Mouse (Mus musculus): ENCODE measurements around the gene Fam107b.

Fam107b gene

GRCm38 (mm10) chr2:3745041-3745440 lies 174.8 kb downstream of the Fam107b start:
- no peak for DNase-seq

DNA sequence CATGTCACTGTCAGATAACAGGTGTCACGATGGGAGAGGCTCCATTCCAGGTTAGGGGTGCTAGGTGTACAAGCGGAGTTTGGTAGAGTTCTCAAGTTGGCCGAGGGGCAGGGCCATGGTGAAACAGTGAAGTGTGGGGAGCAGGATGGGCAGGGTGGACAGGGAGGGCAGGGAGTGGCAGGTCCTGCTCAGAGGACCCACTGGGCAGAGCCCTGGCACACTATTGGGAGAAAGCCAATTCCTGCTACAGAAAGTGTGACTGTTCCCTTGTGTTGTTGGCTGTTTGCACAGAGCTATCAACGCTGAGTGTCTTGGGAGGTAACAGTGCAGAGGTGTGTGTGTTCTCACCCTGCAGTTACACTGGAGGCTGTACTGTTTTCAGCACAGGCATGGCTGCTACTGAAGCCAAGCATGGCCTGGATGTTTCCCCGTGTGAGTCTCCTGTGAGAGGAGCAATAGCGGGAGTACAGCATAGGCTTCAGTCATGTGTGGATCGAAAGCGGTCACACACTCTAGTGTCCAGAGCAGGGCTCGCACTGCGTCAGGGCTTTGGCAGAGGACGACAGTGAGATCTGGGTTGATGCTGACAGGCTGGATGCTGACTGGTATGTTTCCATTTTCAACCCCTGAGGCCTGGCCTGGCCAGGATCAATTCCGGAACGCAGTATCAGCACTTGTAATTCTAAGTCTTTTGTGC lies 175.8 kb downstream of the Fam107b start:
- peak; percentile 54 for DNase-seq

- peak; percentile 56 for DNase-seq
These were observed 178.6 kb downstream of the Fam107b start for GRCm38 (mm10) chr2:3748714-3749503.

DNA sequence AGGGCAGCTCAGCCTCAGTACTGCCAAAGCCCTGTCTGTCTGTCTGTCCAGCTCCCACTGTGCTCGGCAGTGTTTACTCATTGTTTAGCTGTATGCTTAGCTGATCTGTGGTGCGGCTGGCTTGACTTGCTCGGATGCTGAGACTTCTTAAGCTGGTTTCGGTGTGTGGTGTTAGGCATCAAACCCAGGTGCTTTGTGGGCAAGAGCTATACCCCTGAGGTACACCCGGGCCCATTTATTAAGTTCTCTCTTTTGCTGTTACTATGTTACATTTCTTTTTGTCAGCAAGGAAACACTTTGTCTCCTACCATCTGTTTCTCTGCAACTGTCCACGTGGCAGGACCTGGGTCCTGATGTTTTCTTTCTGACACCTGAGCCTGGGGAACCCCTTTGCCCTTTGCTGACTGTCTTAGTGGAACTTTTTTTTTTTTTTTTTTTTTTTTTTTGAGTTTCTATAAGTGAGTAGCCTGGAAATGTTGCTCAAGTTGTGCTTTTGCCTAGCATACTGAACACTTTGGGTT lies 179.3 kb downstream of the Fam107b start:
- DNase-seq, result no peak

GRCm38 (mm10) chr2:3750126-3750525 lies 179.8 kb downstream of the Fam107b start:
- DNase-seq, result no peak

GRCm38 (mm10) chr2:3752365-3752764 lies 182.1 kb downstream of the Fam107b start:
- DNase-seq, result no peak

GRCm38 (mm10) chr2:3752893-3753292 lies 182.6 kb downstream of the Fam107b start:
- no peak for DNase-seq

DNA sequence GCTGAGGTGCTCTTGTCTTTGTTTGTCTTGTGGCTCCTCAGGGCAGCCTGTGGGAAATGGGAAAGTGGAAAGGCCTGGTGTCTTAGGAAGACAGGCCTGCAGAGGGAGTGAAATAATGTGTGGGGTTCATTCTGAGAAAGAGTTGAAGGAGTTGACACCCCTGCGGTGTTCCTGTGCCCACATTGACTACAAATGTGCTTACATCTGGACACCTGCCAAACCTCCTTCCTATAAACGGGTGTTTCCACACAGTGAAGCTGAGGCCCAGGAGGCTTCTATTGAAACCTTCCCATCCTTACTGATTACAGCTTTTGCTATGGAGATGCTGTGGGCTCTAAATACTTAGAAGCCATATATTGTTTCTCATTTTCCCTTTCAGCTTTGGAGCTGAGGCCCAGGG lies 183.5 kb downstream of the Fam107b start:
- DNase-seq, result no peak

GRCm38 (mm10) chr2:3755936-3756335 lies 185.6 kb downstream of the Fam107b start:
- DNase-seq, result no peak

GRCm38 (mm10) chr2:3758406-3758805 lies 188.1 kb downstream of the Fam107b start:
- no peak for DNase-seq

- DNase-seq, result no peak
These were observed 190.0 kb downstream of the Fam107b start for GRCm38 (mm10) chr2:3760234-3760836.

DNA sequence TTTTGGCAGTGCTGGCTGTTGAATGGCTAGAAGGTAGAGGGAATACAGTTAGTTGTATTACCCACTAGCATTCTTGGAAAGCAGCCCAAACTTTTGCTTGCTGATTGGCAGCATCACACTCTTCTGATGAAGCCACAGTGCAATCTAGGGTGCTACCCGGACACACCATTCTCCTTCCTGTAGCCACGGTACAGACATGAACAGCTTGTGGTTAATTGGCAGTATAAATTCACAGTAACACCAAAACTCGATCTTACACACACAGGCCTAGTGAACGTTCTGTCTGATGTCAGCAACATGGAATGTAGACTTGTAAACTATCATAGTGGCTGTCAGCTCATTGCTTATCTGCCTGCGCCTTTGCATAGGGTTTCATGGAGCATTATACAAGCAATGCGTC lies 193.8 kb downstream of the Fam107b start:
- no peak for DNase-seq

- no peak for DNase-seq
These were observed 195.9 kb downstream of the Fam107b start for GRCm38 (mm10) chr2:3765957-3766783.

GRCm38 (mm10) chr2:3769260-3769659 lies 199.0 kb downstream of the Fam107b start:
- DNase-seq, result peak; percentile 70

GRCm38 (mm10) chr2:3769786-3770318 lies 199.6 kb downstream of the Fam107b start:
- no peak for DNase-seq

DNA sequence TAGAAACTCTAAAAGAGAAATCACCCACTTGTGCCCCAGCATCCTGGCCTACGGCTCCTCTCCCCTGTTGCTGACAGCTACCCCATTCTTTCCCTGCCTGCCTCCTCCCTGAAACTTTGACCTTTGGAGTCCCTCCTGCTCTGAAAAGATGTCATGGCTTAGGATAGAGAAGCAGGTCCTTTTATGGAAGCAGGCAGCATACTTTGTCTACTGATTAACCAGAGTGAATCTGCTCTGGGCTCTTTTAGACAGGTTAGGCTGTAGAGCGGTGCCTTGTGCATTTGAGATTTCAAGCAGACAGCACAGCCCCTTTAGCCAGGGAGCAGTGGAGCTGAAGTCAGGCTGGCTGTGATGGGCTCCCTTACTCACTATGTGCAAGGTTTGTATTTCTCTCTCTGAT lies 200.1 kb downstream of the Fam107b start:
- no peak for DNase-seq

- no peak for DNase-seq
These were observed 201.2 kb downstream of the Fam107b start for GRCm38 (mm10) chr2:3771483-3771882.

GRCm38 (mm10) chr2:3773089-3773488 lies 202.8 kb downstream of the Fam107b start:
- no peak for DNase-seq

DNA sequence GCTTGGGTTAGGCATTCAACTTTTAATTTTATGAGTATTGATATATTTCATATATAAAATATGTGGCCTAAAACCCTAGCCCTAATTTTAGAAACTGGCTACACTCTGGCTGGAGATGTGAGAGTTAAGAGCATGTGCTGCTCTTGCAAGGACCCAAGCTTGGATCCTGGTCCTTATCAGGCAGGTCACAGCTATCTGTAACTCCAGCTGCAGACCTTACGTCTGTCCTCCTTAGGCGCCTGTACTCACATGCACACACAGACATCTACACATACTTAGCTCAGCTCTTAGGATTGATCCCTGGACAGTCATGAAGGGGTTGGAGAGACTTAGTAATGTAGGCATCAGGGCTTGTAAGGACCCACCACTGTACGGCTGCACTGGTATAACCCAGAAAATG lies 205.3 kb downstream of the Fam107b start:
- DNase-seq, result no peak

DNA sequence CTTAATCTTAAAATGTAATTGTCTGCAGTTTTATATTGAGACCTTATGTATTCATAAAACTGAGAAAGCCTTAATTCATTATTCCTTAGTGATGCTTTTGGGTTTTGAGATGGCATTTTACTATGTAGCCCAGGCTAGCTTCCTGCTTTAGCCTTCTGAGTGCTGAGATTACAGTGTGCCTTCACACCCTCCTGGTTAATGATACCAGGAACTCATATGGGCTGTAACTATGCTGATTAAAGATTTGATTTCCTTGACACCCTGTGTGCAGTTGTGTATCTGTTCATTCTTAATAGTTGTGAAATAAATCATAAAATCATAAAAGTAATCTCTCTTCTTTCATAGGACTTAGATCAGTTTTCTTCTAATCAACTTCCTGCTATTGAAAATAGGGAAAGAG lies 205.8 kb downstream of the Fam107b start:
- no peak for DNase-seq

- DNase-seq, result no peak
These were observed 207.4 kb downstream of the Fam107b start for GRCm38 (mm10) chr2:3777696-3778095.

DNA sequence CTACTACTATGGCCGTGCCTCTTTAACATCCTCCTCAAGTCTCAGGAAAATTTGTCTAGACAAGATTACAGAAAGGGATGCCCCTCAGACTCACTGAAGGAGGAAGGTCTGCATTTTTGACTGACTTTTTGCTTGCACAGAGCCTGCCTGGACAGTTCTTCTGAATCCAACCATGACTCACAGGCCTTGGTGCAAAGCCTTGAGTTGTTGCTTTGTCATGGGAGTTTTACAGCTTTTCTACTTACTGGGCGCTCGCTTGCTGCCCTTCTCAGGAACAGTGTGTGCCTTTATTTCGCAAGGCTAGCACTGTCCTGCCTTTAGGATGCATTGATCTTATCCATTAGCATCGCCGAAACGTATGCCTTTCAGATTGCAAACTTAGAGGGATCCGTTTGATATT lies 215.3 kb downstream of the Fam107b start:
- DNase-seq, result no peak

Data from cerebellum, adult 9-11 months (tissue).